Comparison of ENCODE assay signal across 28 mouse cellular contexts in genomic region chr8:88270086-88270485, GRCm38 (mm10). TPM values are rescaled to one million over a fixed set of nuclear protein-coding genes. Genes with fewer than 3 reads are reported as not detected.
DNase-seq lines count a peak whose midpoint lies in the region; ATAC-seq and TF ChIP-seq lines count a peak whose summit lies in the region.
"Had no signal": no experiment of that assay in that cellular context is flagged by ENCODE, and none has a peak within 500 bp of the region (broad histone marks: within the 10 kb centered on the region; RNA-seq: fewer than 3 reads in every experiment).

No protein-coding gene starts in this region.

- H3K4me3 ChIP-seq in lung, embryonic 14.5 days (ENCODE audit: low read depth, low read length): no peak overlapping the region
- H3K4me3 ChIP-seq in G1E (ENCODE audit: low read depth, low read length) (no peak overlapping the region), myocyte (no peak overlapping the region)
- H3K4me3 ChIP-seq: forebrain, embryonic 15.5 days; heart, embryonic 12.5 days; hindbrain, embryonic 12.5 days; layer of hippocampus, adult 2 months; limb, embryonic 12.5 days; liver, embryonic 13.5 days; midbrain, embryonic 12.5 days; neural tube, embryonic 13.5 days had no signal

- H3K27ac ChIP-seq in lung, embryonic 14.5 days (ENCODE audit: low read depth): no peak overlapping the region
- H3K27ac ChIP-seq: forebrain, embryonic 15.5 days; hindbrain, embryonic 12.5 days; layer of hippocampus, adult 2 months; limb, embryonic 12.5 days; liver, embryonic 13.5 days; midbrain, embryonic 12.5 days; neural tube, embryonic 13.5 days had no signal

- H3K36me3 ChIP-seq in lung, embryonic 14.5 days (ENCODE audit: insufficient read depth): no peaks in the 10 kb centered on the region
- H3K36me3 ChIP-seq in G1E (replicated peaks) (peaks cover 17% of the 10 kb centered on the region), myocyte (ENCODE audit: control insufficient read depth, insufficient read depth) (no peaks in the 10 kb centered on the region)
- H3K36me3 ChIP-seq: forebrain, embryonic 15.5 days; heart, embryonic 12.5 days; hindbrain, embryonic 12.5 days; limb, embryonic 12.5 days; liver, embryonic 13.5 days; midbrain, embryonic 12.5 days; neural tube, embryonic 13.5 days had no signal

- H3K9ac ChIP-seq in lung, embryonic 14.5 days: no peak overlapping the region
- H3K9ac ChIP-seq: forebrain, embryonic 15.5 days; heart, embryonic 12.5 days; hindbrain, embryonic 12.5 days; limb, embryonic 12.5 days; liver, embryonic 13.5 days; midbrain, embryonic 12.5 days; neural tube, embryonic 13.5 days had no signal

- DNase-seq in heart, adult 11 months: peak; percentile 64
- DNase-seq in heart, postnatal 10 days: no peak
- DNase-seq in lung, embryonic 14.5 days: no peak
- DNase-seq in lung, postnatal 14 days: no peak
- DNase-seq in G1E (ENCODE audit: low spot score): no peak
- DNase-seq in urinary bladder, postnatal 4 days (ENCODE audit: low spot score in 2 of 2): no peak
- no peak for DNase-seq in cerebellum, postnatal 25 days
- DNase-seq: adrenal gland, postnatal 10 days; cerebellum, adult 8-10 months; gastrocnemius, postnatal 10 days; heart, adult 18-20 months; heart, postnatal 14 days; kidney, adult 9 months; kidney, postnatal 25 days; liver, embryonic 13.5 days; retina, postnatal 1 day; right cerebral cortex, postnatal 25 days; spleen, adult 18-20 months; thymus, postnatal 36 days had no signal

- no peak overlapping the region for H3K4me2 ChIP-seq in lung, embryonic 14.5 days
- peak overlapping the region; percentile 24 for H3K4me2 ChIP-seq in myocyte (ENCODE audit: low read depth)
- H3K4me2 ChIP-seq: forebrain, embryonic 15.5 days; heart, embryonic 12.5 days; hindbrain, embryonic 12.5 days; limb, embryonic 12.5 days; liver, embryonic 13.5 days; midbrain, embryonic 12.5 days; neural tube, embryonic 13.5 days had no signal

- ATAC-seq in lung, embryonic 14.5 days (ENCODE audit: insufficient read depth): no peak
- no peak for ATAC-seq in G1E (ENCODE audit: extremely low read depth, insufficient number of reproducible peaks, low FRiP score, poor library complexity, severe bottlenecking)
- ATAC-seq: forebrain, embryonic 15.5 days; inflammation-experienced regulatory T-cells, adult 6 months had no signal

- peaks cover 12% of the 10 kb centered on the region; the same call in 1 of the 2 replicates for H3K4me1 ChIP-seq in lung, embryonic 14.5 days (ENCODE audit: insufficient read depth)
- peaks cover 65% of the 10 kb centered on the region for H3K4me1 ChIP-seq in G1E (ENCODE audit: insufficient read depth, low read depth, low read length)

- H3K79me2 ChIP-seq in myocyte (ENCODE audit: control insufficient read depth, insufficient read depth): peaks cover 27% of the 10 kb centered on the region

- no peak for TF ChIP-seq POLR2A in myocyte (IDR thresholded peaks at IDR 0.05; ENCODE audit: insufficient read length, low read depth)

- intact Hi-C loops in heart, postnatal 10 days (cut with DNase I): no loop called here

- 71% methylated on average over 3 of the region's 3 CpGs for WGBS in lung, embryonic 14.5 days

- no peak overlapping the region for H3ac ChIP-seq in myocyte (ENCODE audit: control insufficient read depth, insufficient read length)

- H3K27me3 ChIP-seq in lung, embryonic 14.5 days (ENCODE audit: insufficient read depth, low read length): peaks cover 9% of the 10 kb centered on the region; the same call in 1 of the 2 replicates
- peaks cover 15% of the 10 kb centered on the region for H3K27me3 ChIP-seq in G1E (ENCODE audit: insufficient read depth, low read length)
- H3K27me3 ChIP-seq in myocyte (ENCODE audit: control insufficient read depth, insufficient read depth, insufficient read length): no peaks in the 10 kb centered on the region

- peak; percentile 34 for TF ChIP-seq CTCF in lung, embryonic 14.5 days (IDR thresholded peaks at IDR 0.05; ENCODE audit: low read depth)
- 0 out of 2 replicates have a peak, but pooled peaks have one; percentile 14 for TF ChIP-seq CTCF in G1E (IDR thresholded peaks at IDR 0.05; ENCODE audit: low read depth, low read length)

- H3K9me3 ChIP-seq in lung, embryonic 14.5 days (ENCODE audit: low read depth, low read length): no peaks in the 10 kb centered on the region
- no peaks in the 10 kb centered on the region for H3K9me3 ChIP-seq in G1E (replicated peaks)
- H3K9me3 ChIP-seq: forebrain, embryonic 15.5 days; heart, embryonic 12.5 days; hindbrain, embryonic 12.5 days; limb, embryonic 12.5 days; liver, embryonic 13.5 days; midbrain, embryonic 12.5 days; neural tube, embryonic 13.5 days had no signal

TF ChIP-seq in myocyte, 11 proteins besides CTCF, POLR2A, EP300 and RAD21:
- TF ChIP-seq USF1 (IDR thresholded peaks at IDR 0.05; ENCODE audit: low read depth) (no peak), MAX (IDR thresholded peaks at IDR 0.05; ENCODE audit: low read depth) (no peak), E2F4 (IDR thresholded peaks at IDR 0.05; ENCODE audit: insufficient read depth) (no peak), SRF (IDR thresholded peaks at IDR 0.05; ENCODE audit: control insufficient read depth, insufficient read length, low read depth) (no peak), MYOD1 (IDR thresholded peaks at IDR 0.05; ENCODE audit: control insufficient read depth in 1 of 3, insufficient read length in 2 of 3, low read depth in 2 of 3) (no peak), TCF3 (IDR thresholded peaks at IDR 0.05; ENCODE audit: insufficient read length, low read depth) (no peak), POLR2AphosphoS2 (IDR thresholded peaks at IDR 0.05; ENCODE audit: insufficient read length, low read depth) (no peak), TCF12 (IDR thresholded peaks at IDR 0.05; ENCODE audit: insufficient read depth, poor library complexity, severe bottlenecking) (no peak), CEBPB (IDR thresholded peaks at IDR 0.05; ENCODE audit: insufficient read depth, poor library complexity, severe bottlenecking) (no peak), REST (IDR thresholded peaks at IDR 0.05; ENCODE audit: insufficient read depth, insufficient read length) (no peak), MYOG (IDR thresholded peaks at IDR 0.05; ENCODE audit: control insufficient read depth in 1 of 3, insufficient read depth in 1 of 3, insufficient read length in 2 of 3, low read depth in 2 of 3) (no peak)

RNA-seq across cellular contexts. Expression of gene Adcy7, which starts 2.1 kb away (rescaled TPM):
- 10 to 100 TPM in 1 of 2 experiments, 1 to 10 TPM in 1; 8.5 to 10.5 TPM for total RNA-seq in heart, postnatal 10 days (2021)
- 11.3 and 12.4 TPM in 2 replicates for polyA plus RNA-seq in lung, embryonic 14.5 days (2014; fragmentation: Nextera tagmentation; extraction: Ambion mirVana)
- 95.9 and 117 TPM in 2 replicates for total RNA-seq in G1E (2014; fragmentation: Nextera tagmentation)
- 129 and 140 TPM in 2 replicates for total RNA-seq in G1E (2017)
- 69.8 and 70.0 TPM in 2 replicates for polyA plus RNA-seq in G1E (2012)
- polyA plus RNA-seq in myocyte (2012; fragmentation: generic; extraction: Trizol): 72.3 TPM
